Mouse (Mus musculus): ENCODE measurements around the gene Nxph1. TPM values are rescaled to one million over a fixed set of nuclear protein-coding genes. Genes with fewer than 3 reads are reported as not detected.
A peak's percentile ranks its signal among the peaks of the same experiment; 100 is the strongest.

The Nxph1 gene
- 2.2 and 3.6 TPM in 2 replicates for polyA plus RNA-seq (2015; fragmentation: Nextera tagmentation; extraction: Ambion mirVana)

DNA sequence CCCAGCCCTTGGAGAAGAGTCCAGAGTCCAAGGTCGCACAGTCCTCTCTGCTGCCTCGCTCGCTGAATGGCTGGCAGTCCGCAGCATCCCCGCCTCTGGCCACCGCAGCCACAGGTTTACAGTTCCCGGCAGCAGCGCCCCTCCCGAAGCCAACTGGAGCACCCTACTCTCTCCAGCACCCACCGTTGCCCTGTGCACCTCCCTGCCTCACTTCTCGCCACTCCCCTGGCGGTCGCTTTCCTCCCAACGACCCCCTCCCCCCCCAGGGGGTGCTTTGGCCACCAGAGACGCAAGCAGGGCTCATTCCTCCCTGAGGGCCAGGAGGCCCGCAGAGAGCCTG lies at the start of gene Nxph1:
Nxph1 (plus strand) TSS at position 301 of the 340 bp plus-strand sequence.
- Histone ChIP-seq H3K27me3 (peaks cover 69% of the 10 kb centered on the region), H3K9me3 (replicated peaks) (no peaks in the 10 kb centered on the region), H3K4me2 (replicated peaks) (peak within 1 kb of the TSS; percentile 58), H3K4me3 (replicated peaks) (peak within 1 kb of the TSS; percentile 27), H3K27ac (replicated peaks) (no peak within 1 kb of the TSS), H3K36me3 (no peaks in the 10 kb centered on the region), H3K9ac (no peak within 1 kb of the TSS), H3K4me1 (peaks cover 33% of the 10 kb centered on the region)
- 0% methylated on average over 16 of the region's 16 CpGs for WGBS
- 0 out of 2 replicates have a peak, but pooled peaks have one; percentile 39 for ATAC-seq (ENCODE audit: insufficient number of reproducible peaks, low FRiP score, low TSS enrichment, low read depth)

DNA sequence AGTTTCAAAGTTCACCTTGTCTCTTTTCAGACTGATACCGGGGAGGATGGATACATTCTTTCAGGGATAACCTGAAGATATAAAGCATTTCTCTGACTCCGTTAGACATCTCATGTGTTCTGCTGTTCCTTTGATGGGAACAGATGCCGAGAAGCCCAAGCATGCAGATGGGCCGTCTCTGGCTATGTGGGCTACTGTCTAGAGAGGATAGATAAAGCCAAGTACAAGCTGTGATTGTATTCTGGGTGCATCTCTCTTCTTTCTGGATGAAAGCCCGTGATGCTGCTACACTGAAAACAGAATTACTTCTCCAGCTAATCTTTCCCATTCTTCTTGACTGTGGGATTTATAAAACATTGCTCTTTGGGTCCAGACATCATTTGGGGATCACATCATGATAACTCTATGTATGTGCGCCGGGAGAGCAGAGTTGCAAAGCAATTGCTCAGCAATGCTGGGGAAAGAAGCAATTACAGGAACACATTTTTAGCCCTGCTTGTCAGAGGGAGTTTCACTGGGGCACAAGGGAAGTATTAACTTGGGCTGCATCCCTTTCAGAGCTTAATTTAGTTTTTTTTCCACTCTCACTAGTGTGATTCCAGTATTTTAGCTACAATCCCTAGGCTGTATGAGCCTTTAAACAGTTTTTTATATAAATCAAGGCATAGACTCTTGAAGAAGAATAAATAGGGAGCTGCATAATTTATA lies 48.1 kb upstream of the Nxph1 start:
- H3K4me1 ChIP-seq: no peaks in the 10 kb centered on the region
- H3K4me2 ChIP-seq (replicated peaks): no peak overlapping the region
- H3K36me3 ChIP-seq: no peaks in the 10 kb centered on the region
- ATAC-seq (ENCODE audit: insufficient number of reproducible peaks, low FRiP score, low TSS enrichment, low read depth): no peak
- H3K9ac ChIP-seq: no peak overlapping the region
- no peak overlapping the region for H3K4me3 ChIP-seq (replicated peaks)
- 69% methylated on average over 7 of the region's 7 CpGs for WGBS
- no peaks in the 10 kb centered on the region for H3K27me3 ChIP-seq
- no peaks in the 10 kb centered on the region for H3K9me3 ChIP-seq (replicated peaks)
- no peak overlapping the region for H3K27ac ChIP-seq (replicated peaks)

DNA sequence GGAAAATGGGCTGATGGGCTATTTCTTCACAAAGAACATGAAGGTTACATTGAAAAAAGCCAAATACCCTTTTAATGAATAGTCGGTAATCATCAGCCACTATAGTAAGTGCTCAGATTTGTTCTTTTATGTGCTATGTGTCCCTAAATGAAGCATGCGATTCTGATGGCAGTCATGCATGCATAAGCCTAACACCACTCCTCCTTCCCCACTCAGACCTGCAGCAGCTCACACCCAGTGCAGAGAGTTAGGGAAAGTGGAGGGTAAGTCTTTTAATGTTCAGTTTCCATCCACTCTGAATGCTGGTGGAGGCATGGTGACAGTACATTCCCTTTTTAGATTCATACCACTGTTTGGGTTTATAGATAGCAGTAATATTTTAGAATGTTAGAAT lies 47.5 kb upstream of the Nxph1 start:
- Histone ChIP-seq H3K36me3 (no peaks in the 10 kb centered on the region), H3K4me3 (replicated peaks) (no peak overlapping the region), H3K4me1 (no peaks in the 10 kb centered on the region), H3K9me3 (replicated peaks) (no peaks in the 10 kb centered on the region), H3K9ac (no peak overlapping the region), H3K4me2 (replicated peaks) (no peak overlapping the region), H3K27me3 (no peaks in the 10 kb centered on the region), H3K27ac (replicated peaks) (no peak overlapping the region)
- 67% methylated on average over 2 of the region's 2 CpGs for WGBS
- no peak for ATAC-seq (ENCODE audit: insufficient number of reproducible peaks, low FRiP score, low TSS enrichment, low read depth)

DNA sequence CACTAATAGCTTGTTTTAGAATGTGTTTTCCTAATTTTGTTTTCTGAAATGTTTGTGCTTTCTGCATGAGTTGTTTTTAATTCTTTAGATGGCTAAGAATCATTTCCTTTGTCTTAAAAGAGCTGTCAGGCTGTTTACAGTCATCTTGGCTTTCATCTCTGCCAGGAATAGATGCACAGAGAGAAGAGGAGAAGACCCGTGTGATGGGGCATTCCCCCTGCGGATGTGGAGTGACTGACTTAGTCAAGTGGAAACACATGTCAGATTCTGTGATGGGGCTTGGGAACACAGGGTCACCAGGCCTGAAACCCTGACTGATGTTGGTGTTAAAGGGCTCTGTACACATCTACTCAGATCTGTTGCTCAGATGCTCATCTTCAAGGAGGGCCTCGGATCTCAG lies 40.3 kb upstream of the Nxph1 start:
- 32% methylated on average over 3 of the region's 3 CpGs for WGBS
- Histone ChIP-seq H3K4me1 (no peaks in the 10 kb centered on the region), H3K4me2 (replicated peaks) (no peak overlapping the region)

DNA sequence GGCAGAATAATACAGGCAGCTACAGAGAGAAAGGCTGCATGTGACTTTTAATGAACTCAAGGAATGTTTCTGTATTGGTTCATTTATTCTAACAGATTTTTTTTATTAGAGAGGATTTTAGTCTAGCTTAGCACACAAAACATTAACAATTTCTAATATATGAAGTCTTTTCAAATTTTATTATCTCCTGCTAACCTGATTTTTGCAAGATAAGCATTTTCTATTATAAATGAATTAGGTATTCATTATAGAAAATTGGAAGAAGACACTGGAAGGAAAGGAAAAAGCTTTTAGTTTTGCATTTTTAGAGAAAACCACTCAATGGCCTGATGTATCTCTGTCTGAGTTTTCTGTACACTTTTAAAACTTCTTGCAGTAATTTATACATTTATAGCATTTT lies 34.8 kb upstream of the Nxph1 start:
- H3K9ac ChIP-seq: no peak overlapping the region
- H3K27me3 ChIP-seq: no peaks in the 10 kb centered on the region
- H3K4me2 ChIP-seq (replicated peaks): no peak overlapping the region
- no peaks in the 10 kb centered on the region for H3K36me3 ChIP-seq
- H3K27ac ChIP-seq (replicated peaks): no peak overlapping the region
- H3K4me3 ChIP-seq (replicated peaks): no peak overlapping the region
- H3K9me3 ChIP-seq (replicated peaks): no peaks in the 10 kb centered on the region
- ATAC-seq (ENCODE audit: insufficient number of reproducible peaks, low FRiP score, low TSS enrichment, low read depth): no peak
- H3K4me1 ChIP-seq: no peaks in the 10 kb centered on the region

More for the DNA sequence above, 40.3 kb upstream of the Nxph1 start:
- Histone ChIP-seq H3K9me3 (replicated peaks) (no peaks in the 10 kb centered on the region), H3K27me3 (no peaks in the 10 kb centered on the region), H3K36me3 (no peaks in the 10 kb centered on the region), H3K4me3 (replicated peaks) (no peak overlapping the region), H3K9ac (no peak overlapping the region), H3K27ac (replicated peaks) (no peak overlapping the region)
- no peak for ATAC-seq (ENCODE audit: insufficient number of reproducible peaks, low FRiP score, low TSS enrichment, low read depth)

DNA sequence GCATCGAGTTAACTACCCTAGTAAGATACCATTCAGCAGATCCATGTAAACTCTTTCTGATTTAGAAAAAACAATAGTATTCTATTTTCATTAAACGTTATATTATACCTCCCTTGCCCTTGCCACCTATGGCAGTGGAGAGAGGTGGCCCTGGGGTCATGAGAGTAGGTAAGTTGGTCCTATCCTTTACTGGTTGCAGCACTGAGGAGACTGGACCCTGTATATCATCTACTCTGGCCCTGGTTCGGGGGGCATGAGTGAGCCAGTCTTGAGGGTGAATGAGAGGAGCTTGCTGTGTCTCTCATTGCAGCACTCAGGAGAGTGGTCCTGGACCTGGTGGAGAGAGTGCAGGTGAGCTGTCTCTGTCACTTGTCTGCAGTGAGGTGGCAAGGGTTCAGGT lies 33.5 kb upstream of the Nxph1 start:
- Histone ChIP-seq H3K9me3 (replicated peaks) (no peaks in the 10 kb centered on the region), H3K36me3 (no peaks in the 10 kb centered on the region), H3K27ac (replicated peaks) (no peak overlapping the region), H3K9ac (no peak overlapping the region), H3K27me3 (no peaks in the 10 kb centered on the region), H3K4me2 (replicated peaks) (no peak overlapping the region), H3K4me3 (replicated peaks) (no peak overlapping the region), H3K4me1 (no peaks in the 10 kb centered on the region)
- WGBS: 91% methylated on average over 3 of the region's 3 CpGs
- ATAC-seq (ENCODE audit: insufficient number of reproducible peaks, low FRiP score, low TSS enrichment, low read depth): no peak

DNA sequence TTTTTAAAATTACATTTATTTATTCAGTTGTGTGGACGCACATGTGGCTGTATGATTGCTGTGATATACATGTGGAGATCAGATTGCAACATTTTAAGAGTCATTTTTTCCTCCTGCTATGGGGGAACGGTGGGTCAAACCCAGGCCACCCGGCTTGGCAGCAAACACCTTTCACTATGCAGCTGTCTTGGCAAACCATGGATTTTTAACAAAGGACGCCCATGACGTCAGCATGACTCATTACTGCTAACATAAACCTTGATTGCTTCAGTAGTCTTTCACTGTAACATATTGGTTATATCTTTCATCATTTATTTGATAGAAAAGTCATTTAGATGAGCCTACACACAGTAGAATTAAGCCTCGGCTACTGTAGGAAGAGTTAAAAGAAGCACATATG lies 23.8 kb upstream of the Nxph1 start:
- WGBS: 48% methylated on average over 6 of the region's 6 CpGs
- no peak overlapping the region for H3K27ac ChIP-seq (replicated peaks)
- H3K4me2 ChIP-seq (replicated peaks): no peak overlapping the region
- H3K36me3 ChIP-seq: no peaks in the 10 kb centered on the region
- H3K27me3 ChIP-seq: no peaks in the 10 kb centered on the region
- H3K9me3 ChIP-seq (replicated peaks): no peaks in the 10 kb centered on the region
- H3K4me3 ChIP-seq (replicated peaks): no peak overlapping the region
- H3K4me1 ChIP-seq: no peaks in the 10 kb centered on the region
- no peak overlapping the region for H3K9ac ChIP-seq
- no peak for ATAC-seq (ENCODE audit: insufficient number of reproducible peaks, low FRiP score, low TSS enrichment, low read depth)

DNA sequence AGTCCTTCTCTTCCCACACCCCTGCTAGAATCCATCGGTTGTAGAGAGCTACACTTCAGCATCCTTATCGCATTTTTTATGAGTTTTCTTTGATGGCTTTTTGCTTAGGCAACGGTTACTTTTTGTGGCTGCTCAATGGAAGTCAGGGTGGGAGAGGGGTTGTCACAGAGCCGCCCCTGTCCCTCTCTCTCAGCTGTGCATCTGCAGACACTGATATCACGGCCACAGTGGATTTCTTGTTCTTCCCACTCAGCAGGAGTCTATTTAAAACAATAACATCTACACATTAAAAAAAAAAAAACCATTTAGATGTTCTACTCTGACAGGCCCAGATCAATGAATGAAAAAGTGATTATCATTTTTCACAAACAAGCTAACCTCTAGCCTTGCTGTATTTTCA lies 13.0 kb upstream of the Nxph1 start:
- WGBS: 53% methylated on average over 5 of the region's 5 CpGs
- H3K9me3 ChIP-seq (replicated peaks): no peaks in the 10 kb centered on the region
- H3K27me3 ChIP-seq: peaks cover 3% of the 10 kb centered on the region; the same call in 1 of the 2 replicates
- no peak overlapping the region for H3K4me2 ChIP-seq (replicated peaks)
- no peak overlapping the region for H3K4me3 ChIP-seq (replicated peaks)
- no peak for ATAC-seq (ENCODE audit: insufficient number of reproducible peaks, low FRiP score, low TSS enrichment, low read depth)
- H3K9ac ChIP-seq: no peak overlapping the region
- no peak overlapping the region for H3K27ac ChIP-seq (replicated peaks)
- H3K36me3 ChIP-seq: no peaks in the 10 kb centered on the region
- no peaks in the 10 kb centered on the region for H3K4me1 ChIP-seq

DNA sequence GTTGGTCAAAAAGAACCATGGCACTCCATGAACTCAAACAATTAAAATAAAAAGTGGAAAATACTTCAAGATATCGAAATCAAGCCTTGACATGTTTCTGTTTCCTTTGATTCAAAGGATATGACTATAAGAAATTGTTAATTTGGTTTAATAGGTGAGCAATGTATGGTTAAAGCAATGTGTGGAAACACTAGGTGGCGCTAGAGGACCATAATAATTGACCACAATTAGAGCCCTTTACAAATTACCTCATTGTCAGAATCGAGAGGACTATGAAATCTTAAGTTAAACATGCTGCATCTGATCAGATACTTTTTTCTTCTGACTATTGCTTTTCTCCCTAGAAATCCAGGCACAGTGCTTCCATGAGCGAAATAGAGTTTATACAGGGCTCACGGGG lies 12.5 kb upstream of the Nxph1 start:
- ATAC-seq (ENCODE audit: insufficient number of reproducible peaks, low FRiP score, low TSS enrichment, low read depth): no peak
- Histone ChIP-seq H3K27ac (replicated peaks) (no peak overlapping the region), H3K36me3 (no peaks in the 10 kb centered on the region), H3K9ac (no peak overlapping the region), H3K27me3 (peaks cover 3% of the 10 kb centered on the region; the same call in 1 of the 2 replicates), H3K4me3 (replicated peaks) (no peak overlapping the region), H3K9me3 (replicated peaks) (no peaks in the 10 kb centered on the region), H3K4me2 (replicated peaks) (0 out of 2 replicates have a peak overlapping the region, but pooled peaks have one; percentile 7), H3K4me1 (no peaks in the 10 kb centered on the region)
- 14% methylated on average over 5 of the region's 5 CpGs for WGBS

DNA sequence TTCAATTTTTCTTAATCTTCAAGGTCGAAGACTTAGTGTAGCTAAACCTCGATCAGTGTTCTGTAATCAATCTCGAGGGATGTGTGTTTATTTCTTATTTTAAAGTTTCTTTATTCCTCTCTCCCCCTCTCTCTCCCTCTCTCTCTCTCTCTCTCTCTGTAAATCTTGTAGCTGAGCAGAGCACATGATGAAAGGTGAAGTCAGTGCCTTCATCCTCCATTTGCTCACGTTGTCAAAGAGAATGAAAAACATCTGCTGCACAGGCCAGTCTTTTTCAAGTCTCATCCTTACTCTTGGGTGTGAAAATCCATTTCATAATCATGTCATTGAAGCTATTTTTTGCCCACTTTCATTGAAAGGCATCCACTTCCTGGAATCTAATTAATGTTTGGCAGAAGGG lies 12.1 kb upstream of the Nxph1 start:
- Histone ChIP-seq H3K27me3 (peaks cover 3% of the 10 kb centered on the region; the same call in 1 of the 2 replicates), H3K36me3 (no peaks in the 10 kb centered on the region), H3K4me2 (replicated peaks) (0 out of 2 replicates have a peak overlapping the region, but pooled peaks have one; percentile 7), H3K27ac (replicated peaks) (no peak overlapping the region), H3K4me3 (replicated peaks) (no peak overlapping the region), H3K4me1 (no peaks in the 10 kb centered on the region), H3K9ac (no peak overlapping the region), H3K9me3 (replicated peaks) (no peaks in the 10 kb centered on the region)
- 19% methylated on average over 4 of the region's 4 CpGs for WGBS
- no peak for ATAC-seq (ENCODE audit: insufficient number of reproducible peaks, low FRiP score, low TSS enrichment, low read depth)

DNA sequence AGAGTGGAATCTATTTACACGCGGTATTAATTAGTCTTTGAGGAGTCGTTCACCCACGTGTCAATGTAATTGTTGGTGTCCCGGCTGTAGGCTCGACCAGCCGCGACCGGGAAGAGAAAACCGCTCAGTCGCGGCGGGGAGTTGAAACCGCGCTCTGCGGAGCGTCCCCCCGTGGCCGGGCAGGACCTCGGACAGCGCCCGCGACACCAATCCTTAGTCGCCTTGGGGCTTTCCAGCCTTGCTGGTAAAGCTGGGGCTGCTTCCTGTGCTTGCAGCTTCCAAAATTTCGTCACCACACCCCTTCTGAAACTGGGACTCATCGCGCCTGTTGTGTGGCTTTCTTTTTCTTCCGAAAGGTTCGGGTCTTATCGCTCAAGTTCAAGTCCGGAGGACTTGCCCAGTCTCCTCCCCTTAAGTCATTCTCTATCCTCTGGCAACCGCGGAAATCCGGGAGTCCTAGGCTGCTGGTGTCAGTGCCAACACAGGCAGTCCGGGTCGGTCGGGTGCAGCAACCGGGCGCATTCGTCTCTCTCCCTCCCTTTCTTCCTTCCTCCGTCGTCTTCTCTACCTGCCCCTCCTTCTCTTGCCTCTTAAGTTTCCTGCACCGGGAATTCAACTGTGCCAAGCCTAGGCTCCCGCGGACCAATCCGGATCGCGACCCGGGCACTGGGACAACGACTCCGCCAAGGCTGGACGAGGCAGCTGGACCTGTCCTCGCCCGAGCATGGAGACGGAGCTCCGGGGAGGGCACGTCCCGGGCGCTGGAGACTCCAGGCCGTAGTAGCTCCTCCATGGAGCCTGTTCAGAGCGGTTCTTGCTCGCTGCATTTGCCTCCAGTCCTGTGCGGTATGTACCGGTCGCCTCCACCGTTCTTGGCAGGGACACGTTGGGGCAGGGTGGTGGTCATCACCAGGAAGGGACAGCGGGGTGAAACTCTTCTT lies 510 bp downstream of the Nxph1 start:
- peak; percentile 34; the same call in 1 of the 2 replicates for ATAC-seq (ENCODE audit: insufficient number of reproducible peaks, low FRiP score, low TSS enrichment, low read depth)
- Histone ChIP-seq H3K9me3 (replicated peaks) (no peaks in the 10 kb centered on the region), H3K36me3 (no peaks in the 10 kb centered on the region), H3K4me1 (peaks cover 33% of the 10 kb centered on the region), H3K27ac (replicated peaks) (no peak overlapping the region), H3K4me3 (replicated peaks) (peak overlapping the region; percentile 27), H3K27me3 (peaks cover 73% of the 10 kb centered on the region), H3K4me2 (replicated peaks) (peak overlapping the region; percentile 58), H3K9ac (no peak overlapping the region)
- under 1% methylated on average over 68 of the region's 68 CpGs for WGBS
